Mouse (Mus musculus) ES-Bruce4 (cell line): Measurements from ENCODE around the gene Ak8. TPM values are rescaled to one million over a fixed set of nuclear protein-coding genes. Genes with fewer than 3 reads are reported as not detected.

ENCODE experiments used
- H3K27ac ChIP-seq: 2 replicates; pipeline ENCODE4 v1.5.1; 2012; ENCODE audit warnings: low read length, inconsistent platforms; ENCODE audit not compliant: insufficient read depth
- H3K27me3 ChIP-seq: 2 replicates; pipeline ENCODE4 v1.6.1; 2012; ENCODE audit warnings: mild to moderate bottlenecking, low read length, inconsistent platforms; ENCODE audit not compliant: control insufficient read depth, poor library complexity, insufficient read depth, severe bottlenecking
- H3K36me3 ChIP-seq: 2 replicates; pipeline ENCODE4 v1.6.1; 2012; ENCODE audit warnings: inconsistent platforms, mild to moderate bottlenecking, low read length, moderate library complexity; ENCODE audit not compliant: control insufficient read depth, poor library complexity, insufficient read depth, severe bottlenecking
- H3K4me1 ChIP-seq: one replicate; pipeline ENCODE4 v1.8.1; 2011; ENCODE audit warnings: low read length; ENCODE audit not compliant: control insufficient read depth, insufficient read depth
- H3K4me3 ChIP-seq: 2 replicates; pipeline ENCODE4 v1.5.1; 2011; ENCODE audit warnings: low read depth, mild to moderate bottlenecking, low read length
- H3K9ac ChIP-seq: 2 replicates; pipeline ENCODE4 v1.6.1; 2012; ENCODE audit warnings: low read depth, mild to moderate bottlenecking, inconsistent platforms; ENCODE audit not compliant: poor library complexity, severe bottlenecking
- H3K9me3 ChIP-seq: replicated peaks from 2 replicates; pipeline ENCODE4 v1.6.1; 2012; ENCODE audit warnings: mild to moderate bottlenecking, low read length, inconsistent platforms; ENCODE audit not compliant: control insufficient read depth, poor library complexity, insufficient read depth, severe bottlenecking
- CTCF ChIP-seq: IDR thresholded peaks from one replicate; pipeline ENCODE4 v1.8.1; 2011; ENCODE audit warnings: low read depth, low read length
- EP300 ChIP-seq: IDR thresholded peaks from 2 replicates; pipeline ENCODE4 v1.6.1; 2011; ENCODE audit warnings: low read depth, low read length; ENCODE audit not compliant: insufficient read depth
- POLR2A ChIP-seq: IDR thresholded peaks from one replicate; pipeline ENCODE4 v1.8.1; 2011; ENCODE audit warnings: low read length; ENCODE audit not compliant: insufficient read depth
- polyA plus RNA-seq: library from polyadenylated mRNA; stranded (reverse); fragments of >200 nt; gene quantifications from 2 replicates; pipeline ENCODE4 v1.2.4, GENCODE M21; 2011; ENCODE audit warnings: low read depth; ENCODE audit not compliant: missing spikeins, insufficient read depth, insufficient read length

Ak8 gene
- 1.9 and 3.3 TPM in 2 replicates for polyA plus RNA-seq

DNA sequence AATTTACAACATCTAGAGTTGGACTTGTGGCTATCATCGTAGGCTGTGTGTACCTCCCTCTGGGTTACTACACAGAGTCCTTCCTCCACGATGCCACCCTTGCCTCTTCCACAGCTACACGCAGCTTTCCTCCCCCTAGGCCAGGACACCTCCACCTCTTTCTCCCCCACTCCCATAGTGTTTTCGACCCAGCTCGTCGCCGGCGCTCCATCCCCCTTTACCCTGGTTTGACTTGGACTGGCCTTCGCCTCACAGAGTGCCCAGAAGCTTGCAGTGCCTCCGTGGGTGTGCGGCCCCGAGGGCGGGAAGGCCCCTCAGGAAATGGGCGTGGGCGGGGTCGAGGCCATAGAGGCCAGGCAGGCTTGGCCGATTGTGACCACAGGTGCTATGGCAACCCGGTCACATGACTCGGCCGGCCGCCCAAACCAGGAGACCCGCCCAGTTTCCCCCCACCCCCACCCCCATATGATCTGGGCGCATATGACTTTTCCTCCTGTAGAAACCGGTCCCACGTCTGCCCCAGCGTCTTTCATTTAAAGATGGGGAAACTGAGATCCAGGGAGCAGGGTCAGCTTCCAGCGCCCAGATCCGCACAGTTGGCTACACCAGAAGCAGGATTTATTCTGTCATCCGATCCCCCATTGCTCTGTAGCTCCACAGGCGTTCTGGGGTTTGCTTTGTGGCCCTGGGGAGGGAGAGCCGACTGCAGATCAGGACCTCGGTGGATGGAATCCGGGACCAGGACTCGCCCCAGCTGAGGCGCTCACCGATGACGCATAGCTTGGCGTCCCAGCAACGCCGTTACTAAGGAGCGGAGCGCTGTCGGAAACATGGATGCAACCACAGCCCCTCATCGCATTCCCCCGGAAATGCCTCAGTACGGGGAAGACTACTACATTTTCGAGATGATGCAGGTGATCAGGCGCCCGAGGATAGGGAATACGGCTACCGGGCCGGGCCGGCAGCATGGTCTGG is at the start of gene Ak8, which contains the start of gene Spaca9:
Gene Ak8 (plus strand): TSS at position 804 of the 975 bp plus-strand sequence.
Gene Spaca9 (minus strand): TSS at position 367 of the 975 bp plus-strand sequence.
- H3K36me3 ChIP-seq, result no peaks in the 10 kb centered on the region
- no peak within 1 kb of the TSS for H3K27ac ChIP-seq
- no peaks in the 10 kb centered on the region for H3K4me1 ChIP-seq
- H3K4me3 ChIP-seq, result peak within 1 kb of the TSS; percentile 96
- H3K9me3 ChIP-seq, result no peaks in the 10 kb centered on the region
- no peaks in the 10 kb centered on the region for H3K27me3 ChIP-seq
- TF ChIP-seq CTCF (no peak), EP300 (no peak), POLR2A (no peak)
- H3K9ac ChIP-seq, result peak within 1 kb of the TSS; percentile 38

DNA sequence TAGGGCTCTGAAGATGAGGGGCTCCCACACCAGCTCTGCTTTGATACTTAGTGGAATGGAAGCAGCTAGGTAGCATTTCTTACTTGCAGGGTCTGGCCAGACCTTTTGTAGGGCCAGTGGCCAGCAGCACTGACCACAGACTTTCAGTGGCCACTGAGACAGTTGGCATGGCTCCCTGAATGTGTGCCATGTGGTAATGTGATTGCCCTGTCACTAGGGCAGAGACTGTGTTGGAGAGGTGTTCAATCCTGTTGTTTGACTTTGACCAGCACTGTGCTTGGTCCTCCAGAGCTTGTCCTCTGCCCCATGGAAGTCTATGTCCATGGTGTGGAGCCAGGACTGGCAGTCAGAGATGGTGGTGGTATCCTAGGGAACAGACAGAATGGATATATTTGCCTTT is 49.4 kb upstream of the Ak8 start:
- H3K9ac ChIP-seq, result no peak overlapping the region
- H3K27me3 ChIP-seq, result no peaks in the 10 kb centered on the region
- H3K27ac ChIP-seq, result no peak overlapping the region
- TF ChIP-seq EP300 (no peak), CTCF (no peak), POLR2A (no peak)
- no peaks in the 10 kb centered on the region for H3K4me1 ChIP-seq
- H3K4me3 ChIP-seq, result no peak overlapping the region
- H3K36me3 ChIP-seq, result no peaks in the 10 kb centered on the region
- no peaks in the 10 kb centered on the region for H3K9me3 ChIP-seq

DNA sequence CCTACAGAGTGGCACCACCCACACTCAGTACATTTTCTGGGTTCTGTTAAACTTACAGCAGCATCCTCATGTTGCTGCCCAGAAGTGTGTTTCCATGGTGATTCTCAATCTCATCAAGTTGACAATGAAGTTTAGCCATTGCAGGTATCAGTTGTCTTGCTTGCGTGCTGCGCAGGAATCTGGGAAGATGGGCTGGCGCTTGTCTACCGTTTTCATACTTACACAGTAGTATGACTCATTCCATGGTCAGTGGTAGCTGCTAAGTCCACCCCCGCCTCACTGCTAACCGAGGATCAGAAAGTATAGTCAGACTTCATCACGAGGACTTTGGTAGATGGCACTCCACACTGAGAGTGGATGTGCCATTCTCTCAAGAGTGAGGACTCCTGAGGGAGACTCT is 46.6 kb upstream of the Ak8 start:
- no peaks in the 10 kb centered on the region for H3K4me1 ChIP-seq
- TF ChIP-seq CTCF (no peak), EP300 (no peak), POLR2A (no peak)
- H3K27me3 ChIP-seq, result no peaks in the 10 kb centered on the region
- no peak overlapping the region for H3K4me3 ChIP-seq
- H3K36me3 ChIP-seq, result no peaks in the 10 kb centered on the region
- no peaks in the 10 kb centered on the region for H3K9me3 ChIP-seq
- H3K27ac ChIP-seq, result no peak overlapping the region
- H3K9ac ChIP-seq, result no peak overlapping the region

DNA sequence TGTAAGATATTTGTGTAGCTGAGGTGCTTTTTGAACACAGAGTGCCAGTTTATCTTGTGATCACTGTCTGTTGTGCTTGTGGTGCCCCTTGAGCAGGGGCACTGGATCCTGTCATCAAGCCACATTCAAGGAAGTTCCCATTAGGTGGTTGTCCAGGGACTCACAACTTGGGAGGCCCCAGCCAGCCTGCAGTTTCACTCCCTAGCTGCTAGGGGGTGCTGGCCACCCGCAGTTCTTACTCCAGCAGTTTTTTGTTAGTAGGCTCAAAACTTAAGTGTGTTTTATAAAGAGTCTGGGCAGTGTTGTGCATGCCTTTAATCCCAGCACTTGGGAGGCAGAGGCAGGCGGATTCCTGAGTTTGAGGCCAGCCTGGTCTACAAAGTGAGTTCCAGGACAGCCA is 45.7 kb upstream of the Ak8 start:
- H3K36me3 ChIP-seq, result no peaks in the 10 kb centered on the region; the same call in 1 of the 2 replicates

DNA sequence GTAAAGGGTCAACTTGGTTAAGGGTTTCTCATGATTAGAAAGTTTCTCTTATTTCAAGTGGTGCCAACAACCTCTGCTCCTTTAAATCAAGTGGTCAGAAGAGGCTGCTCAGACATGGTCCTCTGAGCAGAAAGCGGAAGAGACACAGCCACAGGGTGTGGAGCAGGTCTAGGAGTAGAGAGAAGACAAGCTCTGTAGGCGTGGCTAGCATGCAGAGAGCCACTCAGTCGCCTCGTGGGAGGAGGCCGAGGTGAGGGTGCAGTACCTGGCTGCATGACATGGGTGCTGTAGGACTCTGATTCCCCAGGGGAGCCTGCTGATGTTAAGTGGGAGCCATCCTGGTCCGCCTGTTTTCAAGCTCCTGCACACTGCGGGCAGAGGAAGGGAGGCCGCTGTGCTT is 43.7 kb upstream of the Ak8 start:
- H3K4me3 ChIP-seq, result no peak overlapping the region
- H3K27me3 ChIP-seq, result no peaks in the 10 kb centered on the region
- TF ChIP-seq CTCF (no peak), POLR2A (no peak), EP300 (no peak)
- no peaks in the 10 kb centered on the region for H3K4me1 ChIP-seq
- no peak overlapping the region for H3K9ac ChIP-seq
- no peaks in the 10 kb centered on the region for H3K9me3 ChIP-seq
- peaks cover 3% of the 10 kb centered on the region; the same call in 1 of the 2 replicates for H3K36me3 ChIP-seq
- no peak overlapping the region for H3K27ac ChIP-seq

More for the DNA sequence above, 45.7 kb upstream of the Ak8 start:
- Histone ChIP-seq H3K27ac (no peak overlapping the region), H3K4me1 (no peaks in the 10 kb centered on the region), H3K9ac (no peak overlapping the region), H3K27me3 (no peaks in the 10 kb centered on the region), H3K4me3 (no peak overlapping the region), H3K9me3 (no peaks in the 10 kb centered on the region)
- TF ChIP-seq CTCF, result peak; percentile 66
- TF ChIP-seq POLR2A, result no peak
- TF ChIP-seq EP300, result no peak

DNA sequence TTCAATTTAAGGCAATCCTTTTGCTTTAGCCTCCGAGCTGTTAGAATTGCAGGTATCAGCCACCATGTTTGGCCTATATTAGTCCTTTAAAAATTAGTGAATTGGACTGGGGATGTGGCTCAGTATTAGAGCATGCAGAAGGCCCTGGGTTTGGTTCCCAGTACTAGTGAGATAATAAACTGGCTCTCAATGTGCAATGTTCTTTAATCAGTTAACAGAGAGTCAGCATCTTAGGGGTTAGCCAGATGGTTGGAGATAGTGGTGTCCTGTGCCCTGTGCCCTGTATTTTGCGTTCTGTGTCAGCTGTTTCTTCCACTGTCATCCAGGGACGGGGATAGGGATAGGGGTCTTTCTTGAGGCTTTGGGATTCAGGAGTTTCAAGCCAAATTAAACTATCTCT is 37.1 kb upstream of the Ak8 start:
- Histone ChIP-seq H3K4me3 (no peak overlapping the region), H3K9me3 (no peaks in the 10 kb centered on the region), H3K4me1 (no peaks in the 10 kb centered on the region), H3K36me3 (peaks cover 26% of the 10 kb centered on the region), H3K27me3 (no peaks in the 10 kb centered on the region), H3K27ac (no peak overlapping the region), H3K9ac (no peak overlapping the region)
- TF ChIP-seq CTCF (no peak), EP300 (no peak), POLR2A (no peak)
